Mouse (Mus musculus) kidney, adult 8-10 months (tissue): ENCODE results near the gene Gm8882.
"Not testable (repeated sequence)": the region's sequence is repeated elsewhere in the genome, so short reads cannot be mapped to it uniquely, and the experiment has no call there.

Source experiments
- DNase-seq, 2 experiments: peaks; one replicate each; pipeline ENCODE4 v3.0.0; 2022

Gm8882 gene

GRCm38 (mm10) chr6:132364034-132364433 lies at the start of gene Gm8882:
Gene Gm8882, minus strand, starts transcription at chr6:132364134.
- DNase-seq = not testable (repeated sequence)

GRCm38 (mm10) chr6:132314657-132315056 lies 49.3 kb downstream of the Gm8882 start, which contains the start of gene Prpmp5:
Gene Prpmp5, minus strand, starts transcription at chr6:132314757.
- not testable (repeated sequence) for DNase-seq
